Mouse (Mus musculus) T-helper 1 cell (primary cell): Measurements from ENCODE around the gene Arid1a.
"Not testable (repeated sequence)": the region's sequence is repeated elsewhere in the genome, so short reads cannot be mapped to it uniquely, and the experiment has no call there.

Source experiments
- in situ Hi-C: fragments of 300-600 bp; cut with MboI, MseI; formaldehyde crosslinking; loops from one replicate; pipeline ENCODE4 v1.15.1; 2025; ENCODE audit warnings: high pct_unique_total_duplicates

Gene Arid1a

DNA sequence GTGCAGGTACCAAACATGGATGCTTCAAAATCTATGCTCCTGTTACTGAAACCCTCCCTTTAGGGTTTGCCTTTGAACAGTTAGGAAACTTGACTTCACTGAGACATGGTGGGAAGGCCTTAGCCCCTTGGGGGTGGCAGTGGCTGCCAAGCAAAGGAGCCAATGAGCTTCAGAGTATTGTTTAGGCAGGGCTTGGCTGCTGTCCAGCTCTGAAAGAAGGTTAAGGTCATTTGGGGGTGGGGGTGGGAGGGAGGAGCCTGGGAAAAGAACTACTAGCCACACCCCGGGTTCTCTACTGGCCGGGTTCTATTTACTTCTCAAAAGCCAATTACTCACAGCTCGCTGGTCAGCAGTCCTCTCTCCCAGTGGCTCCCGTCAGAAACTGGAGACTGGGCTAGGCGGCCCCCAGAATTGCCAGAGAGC, 81.0 kb downstream of the Arid1a start:
- in situ Hi-C loops = no loop called here

DNA sequence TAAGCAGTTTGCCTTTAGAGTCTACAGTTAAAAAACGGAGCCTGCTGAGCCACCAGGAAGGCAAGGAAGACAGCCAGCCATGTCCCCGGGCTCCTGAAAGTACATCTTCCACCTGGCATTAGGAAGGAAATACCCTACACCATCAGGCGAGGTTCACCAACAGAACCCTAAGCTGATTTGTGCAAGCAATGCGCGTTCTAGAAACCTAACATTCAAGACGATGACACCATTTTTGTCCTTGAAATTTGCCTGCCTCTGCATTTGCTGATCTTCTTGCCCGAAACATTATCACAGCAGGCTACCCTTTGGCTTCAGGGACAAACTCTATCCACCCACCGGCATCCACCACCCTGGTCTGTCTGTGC, 82.3 kb downstream of the Arid1a start:
- in situ Hi-C loops = no loop called here

DNA sequence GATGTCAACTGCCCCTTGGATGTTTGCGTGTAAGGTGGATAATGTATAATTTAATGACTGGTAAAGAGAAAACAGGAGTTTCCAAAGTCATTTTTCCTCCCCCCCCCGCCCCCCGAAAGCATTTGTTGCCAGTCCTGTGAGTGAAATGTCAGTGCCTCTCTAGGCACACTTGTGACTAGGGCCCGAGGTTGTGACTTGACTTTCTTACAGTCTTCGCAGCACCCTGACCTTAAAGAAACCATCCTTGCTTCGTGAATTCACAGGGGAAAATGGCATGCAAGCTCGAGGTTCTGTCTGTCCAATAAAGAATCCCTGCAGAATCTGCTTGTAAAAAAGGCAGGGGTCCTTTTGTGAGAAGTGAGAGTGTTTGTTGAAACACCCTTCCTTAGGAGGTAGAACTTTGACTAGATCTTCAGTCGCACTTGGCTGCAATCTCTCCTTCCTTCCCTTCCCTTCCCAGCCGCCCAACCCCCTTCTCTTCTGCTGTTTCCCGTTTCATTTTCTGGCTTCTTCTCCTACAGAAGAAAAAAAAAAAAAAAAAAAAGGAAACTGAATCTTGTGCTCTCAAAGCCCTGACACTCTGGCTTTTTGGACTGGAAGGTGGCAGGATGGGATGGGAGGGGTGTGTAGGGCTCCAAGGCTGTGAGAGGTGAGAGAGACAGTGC, 82.8 kb downstream of the Arid1a start:
- in situ Hi-C loops = no loop called here

DNA sequence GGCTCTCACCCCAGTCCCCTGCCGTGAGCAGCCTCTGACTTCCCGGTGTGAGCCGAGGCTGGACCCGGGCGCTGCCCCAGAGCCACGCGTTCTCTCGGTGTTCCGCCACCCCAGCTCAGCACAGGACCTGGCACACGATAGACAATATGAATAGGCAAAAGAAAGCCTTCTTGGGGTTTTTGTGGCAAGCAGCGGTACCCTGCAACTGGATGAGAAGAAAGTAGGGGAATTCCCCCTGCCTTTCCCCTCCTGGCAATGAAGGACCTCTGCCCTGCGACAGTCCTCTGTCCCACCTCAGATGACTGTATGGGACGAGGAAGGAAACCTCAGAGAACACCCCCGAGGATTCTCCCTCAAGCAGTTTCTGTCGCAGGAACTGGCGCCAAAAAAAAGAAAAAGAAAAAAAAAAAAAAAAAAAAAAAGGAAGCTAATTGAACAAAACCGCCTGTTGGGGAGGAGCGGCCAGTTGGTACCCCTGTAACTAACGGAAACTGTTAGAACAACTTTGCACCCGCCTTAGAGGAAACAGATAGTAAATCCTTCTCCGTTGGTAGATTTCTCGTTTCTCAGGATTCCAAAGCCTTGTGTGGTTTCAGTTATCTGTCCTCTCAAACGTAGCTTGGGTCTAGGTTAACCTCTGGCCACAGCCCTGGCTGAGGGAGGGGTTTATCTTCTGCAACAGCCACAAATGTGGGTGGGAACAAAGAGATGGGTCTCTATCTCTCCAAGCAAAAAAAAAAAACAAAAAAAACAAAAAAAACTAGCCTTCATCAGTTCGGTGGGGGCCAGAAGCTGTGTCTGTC, 83.5 kb downstream of the Arid1a start:
- in situ Hi-C loops = no loop called here

DNA sequence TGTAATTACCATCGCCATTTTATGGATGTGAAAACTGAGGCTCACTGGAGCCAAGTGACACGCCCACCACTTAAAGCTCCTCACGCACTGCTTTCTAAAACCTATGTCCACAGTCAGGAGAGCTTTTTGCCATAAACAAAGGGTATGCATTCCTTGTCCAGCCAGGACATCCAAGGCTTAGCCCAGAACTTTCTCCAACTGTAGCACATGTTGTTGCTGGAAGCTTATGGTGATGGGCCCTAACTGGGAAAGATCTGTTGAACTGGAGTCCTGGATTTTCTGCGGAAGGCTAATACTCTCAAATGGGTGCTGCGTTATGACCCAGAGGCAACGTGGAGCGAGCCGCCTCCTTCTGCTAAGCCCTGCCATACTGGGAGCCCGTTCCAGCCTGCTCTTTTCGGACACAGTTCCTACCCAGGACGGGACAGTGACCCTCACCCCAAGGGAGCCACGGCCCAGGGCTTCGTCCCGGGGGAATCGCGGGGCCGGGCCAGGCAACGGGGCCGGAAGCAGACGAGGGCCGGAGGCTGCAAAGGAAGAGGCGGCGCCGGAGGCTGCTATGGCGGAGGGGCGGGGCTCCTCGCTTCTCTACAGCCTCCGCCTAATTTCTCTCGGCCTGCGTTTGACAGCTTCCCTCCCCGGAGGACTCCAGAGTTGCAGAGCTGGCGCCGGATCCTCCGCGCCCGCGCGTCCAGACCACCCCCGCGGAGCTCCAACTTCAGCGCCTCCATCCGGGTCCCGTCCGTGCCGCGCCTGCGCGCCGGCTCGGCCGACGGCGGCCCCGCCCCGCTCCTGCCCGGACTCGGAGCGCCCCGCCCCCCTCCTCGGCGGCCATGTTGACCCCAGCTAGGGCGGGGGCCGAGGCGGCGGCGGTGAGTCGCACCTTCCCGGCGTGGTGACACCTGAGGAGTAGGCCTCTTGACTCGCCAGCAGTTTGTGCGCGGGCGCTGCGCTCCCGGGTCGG, 84.4 kb downstream of the Arid1a start, which contains the start of gene Pigv:
Gene Pigv (minus strand): TSS at position 767 of the 964 bp plus-strand sequence.
- in situ Hi-C loops = no loop called here

DNA sequence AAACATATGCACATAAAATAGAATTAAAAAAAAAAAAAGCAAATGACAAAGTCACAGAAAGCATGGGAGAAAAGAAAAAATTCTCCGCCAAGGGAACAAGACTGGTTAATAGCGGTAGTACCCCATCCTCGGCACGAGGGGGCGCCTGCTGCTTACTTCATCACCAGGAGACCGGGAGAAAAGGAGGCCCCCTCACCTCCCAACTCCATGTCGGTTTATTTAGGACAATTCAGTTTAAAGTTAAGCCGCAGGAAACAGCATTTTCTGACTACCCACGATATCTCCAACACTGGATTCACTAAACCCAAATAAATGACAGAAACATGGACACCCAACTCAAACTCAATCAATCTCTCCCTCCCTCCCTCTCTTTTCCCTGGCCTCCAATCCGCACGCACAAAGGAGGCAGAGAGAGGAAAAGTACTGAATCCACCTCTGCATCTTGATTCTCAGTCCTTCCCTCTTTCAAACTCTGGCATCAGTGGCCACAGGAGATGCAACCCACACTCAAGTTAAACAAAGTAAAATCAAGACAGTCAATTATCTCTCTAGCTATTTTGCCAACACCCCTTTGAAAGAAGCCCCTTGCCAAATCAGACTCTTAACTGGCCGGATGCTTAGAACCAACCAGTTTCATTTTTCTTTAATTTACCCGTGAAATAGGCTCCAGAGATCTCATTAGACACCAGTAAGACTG, 85.2 kb downstream of the Arid1a start:
- in situ Hi-C loops = no loop called here

DNA sequence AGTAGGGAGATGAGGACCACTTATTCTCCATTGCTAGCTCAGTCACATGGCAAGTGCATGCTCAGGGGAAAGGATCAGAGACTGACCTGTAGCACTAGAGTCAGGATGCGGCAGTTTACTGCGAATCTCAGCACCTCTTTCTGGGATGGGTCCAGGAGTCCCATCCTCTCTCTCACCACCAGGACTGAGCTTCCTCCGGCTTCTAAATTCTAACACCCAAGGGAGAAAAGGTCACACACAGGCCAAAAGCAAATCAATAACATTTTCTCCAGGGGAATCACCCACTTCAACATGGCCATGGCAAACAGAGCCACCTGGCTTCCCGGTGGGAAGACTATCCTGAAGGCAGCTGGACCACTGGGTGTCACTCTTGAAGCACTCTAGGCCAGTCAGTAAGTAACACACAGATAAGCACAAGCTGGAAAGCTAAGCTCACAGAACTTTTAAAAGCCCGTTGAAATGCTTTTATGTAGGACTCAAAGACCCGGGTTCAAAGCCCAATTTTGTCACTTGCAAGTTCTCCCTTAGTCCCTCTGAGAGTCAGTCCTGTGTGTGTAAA, 86.8 kb downstream of the Arid1a start:
- in situ Hi-C loops = no loop called here

DNA sequence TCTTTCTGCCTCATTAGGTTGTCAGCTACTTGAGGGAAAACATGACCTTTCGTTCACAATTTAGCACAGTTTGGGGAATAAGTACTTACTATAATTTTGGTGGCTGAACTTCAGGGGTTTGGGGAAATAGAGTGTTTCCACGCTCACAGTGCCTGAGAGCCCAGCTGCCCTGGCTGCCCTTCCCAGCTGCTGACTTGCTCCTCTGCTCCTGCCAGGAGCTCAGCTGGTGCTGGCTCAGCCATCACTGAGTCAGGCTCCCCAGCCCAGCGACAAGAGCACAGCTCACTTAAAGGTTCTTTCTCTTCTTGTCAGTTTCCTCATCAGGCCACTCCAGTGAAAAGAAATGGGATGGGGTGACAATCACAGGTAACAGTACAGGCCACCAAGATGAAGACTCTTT, 88.0 kb downstream of the Arid1a start:
- in situ Hi-C loops = no loop called here

DNA sequence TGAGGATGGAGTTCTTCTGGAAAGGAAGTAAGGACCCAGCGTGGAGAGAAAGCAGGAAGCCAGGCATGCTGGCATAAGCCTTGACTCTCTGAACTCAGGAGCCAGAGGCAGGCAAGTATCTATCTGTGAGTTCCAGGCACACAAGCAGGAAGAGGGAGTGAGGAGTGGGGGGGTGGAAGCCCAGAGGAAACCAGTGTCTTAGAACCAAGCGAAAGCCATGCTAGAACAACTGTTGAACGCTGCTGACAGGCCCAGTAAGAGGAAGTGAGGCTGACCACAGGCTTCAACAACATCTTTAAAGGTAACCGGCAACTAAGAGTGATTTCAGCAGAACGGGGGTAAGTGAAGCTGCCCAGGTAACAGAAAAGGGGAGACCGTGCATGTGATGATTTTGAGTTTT, 90.4 kb downstream of the Arid1a start:
- in situ Hi-C loops = no loop called here

DNA sequence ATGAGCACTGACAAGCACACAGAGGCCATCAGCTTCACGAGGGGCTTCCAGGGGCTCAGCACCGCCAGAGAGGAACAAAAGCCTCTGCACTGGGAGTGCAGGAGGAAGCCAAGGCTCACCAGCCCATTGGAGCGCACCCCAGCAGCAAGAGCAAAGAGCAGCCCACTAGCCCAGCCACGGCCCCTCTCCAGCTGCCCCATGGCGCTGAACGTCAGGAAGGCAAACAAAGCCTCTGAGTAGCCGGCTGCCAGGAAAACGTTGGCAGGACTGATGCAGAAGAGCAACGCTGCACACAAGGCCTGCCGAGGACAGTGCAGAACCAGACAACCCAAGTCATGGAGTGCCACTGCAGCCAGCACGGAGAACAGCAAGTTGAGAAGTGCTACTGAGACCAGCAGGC, 91.5 kb downstream of the Arid1a start:
- in situ Hi-C loops = no loop called here

DNA sequence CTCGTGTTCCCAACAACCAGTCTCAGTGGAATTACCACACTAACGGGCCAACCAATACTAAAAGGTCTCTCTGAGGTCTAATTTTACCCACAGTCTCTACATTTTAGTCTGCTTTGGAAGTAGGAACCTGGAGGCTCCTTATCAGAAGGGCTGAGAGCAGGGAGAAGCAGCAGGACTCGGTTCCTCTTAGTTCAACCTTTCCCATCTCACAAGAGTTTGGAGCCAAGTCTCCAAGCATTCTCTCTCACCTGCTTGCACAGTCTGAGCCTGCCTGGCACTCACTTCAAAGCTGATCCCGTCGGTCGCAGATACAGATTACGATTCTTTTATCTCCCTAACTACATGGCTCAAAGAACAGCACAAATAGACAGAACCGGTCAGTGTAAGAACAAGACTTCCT, 93.6 kb downstream of the Arid1a start:
- in situ Hi-C loops = loop anchor here (5.0 kb wide), 1 partner anchor 154 kb away; no protein-coding TSS in a partner anchor

DNA sequence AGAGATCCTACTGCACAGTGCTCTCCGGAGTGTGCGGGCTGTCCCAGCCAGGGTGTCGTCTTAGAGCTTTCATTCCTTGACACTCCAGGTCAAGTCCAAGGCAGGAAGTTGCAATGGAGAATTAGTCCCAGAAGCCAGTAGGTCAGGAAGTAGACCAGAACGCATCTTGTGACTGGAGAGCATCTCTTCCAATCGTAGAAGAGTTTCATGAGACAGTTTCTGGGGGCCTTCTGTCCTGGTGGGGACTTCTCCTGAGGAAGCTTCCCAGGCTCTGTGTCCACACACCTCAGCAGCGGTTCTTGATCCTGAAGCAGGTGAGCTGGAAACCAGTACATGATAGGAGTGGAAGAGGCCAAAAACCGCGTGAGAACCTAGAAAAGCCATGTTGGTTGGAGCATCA, 94.1 kb downstream of the Arid1a start:
- in situ Hi-C loops = loop anchor here (5.0 kb wide), 1 partner anchor 155 kb away; no protein-coding TSS in a partner anchor

DNA sequence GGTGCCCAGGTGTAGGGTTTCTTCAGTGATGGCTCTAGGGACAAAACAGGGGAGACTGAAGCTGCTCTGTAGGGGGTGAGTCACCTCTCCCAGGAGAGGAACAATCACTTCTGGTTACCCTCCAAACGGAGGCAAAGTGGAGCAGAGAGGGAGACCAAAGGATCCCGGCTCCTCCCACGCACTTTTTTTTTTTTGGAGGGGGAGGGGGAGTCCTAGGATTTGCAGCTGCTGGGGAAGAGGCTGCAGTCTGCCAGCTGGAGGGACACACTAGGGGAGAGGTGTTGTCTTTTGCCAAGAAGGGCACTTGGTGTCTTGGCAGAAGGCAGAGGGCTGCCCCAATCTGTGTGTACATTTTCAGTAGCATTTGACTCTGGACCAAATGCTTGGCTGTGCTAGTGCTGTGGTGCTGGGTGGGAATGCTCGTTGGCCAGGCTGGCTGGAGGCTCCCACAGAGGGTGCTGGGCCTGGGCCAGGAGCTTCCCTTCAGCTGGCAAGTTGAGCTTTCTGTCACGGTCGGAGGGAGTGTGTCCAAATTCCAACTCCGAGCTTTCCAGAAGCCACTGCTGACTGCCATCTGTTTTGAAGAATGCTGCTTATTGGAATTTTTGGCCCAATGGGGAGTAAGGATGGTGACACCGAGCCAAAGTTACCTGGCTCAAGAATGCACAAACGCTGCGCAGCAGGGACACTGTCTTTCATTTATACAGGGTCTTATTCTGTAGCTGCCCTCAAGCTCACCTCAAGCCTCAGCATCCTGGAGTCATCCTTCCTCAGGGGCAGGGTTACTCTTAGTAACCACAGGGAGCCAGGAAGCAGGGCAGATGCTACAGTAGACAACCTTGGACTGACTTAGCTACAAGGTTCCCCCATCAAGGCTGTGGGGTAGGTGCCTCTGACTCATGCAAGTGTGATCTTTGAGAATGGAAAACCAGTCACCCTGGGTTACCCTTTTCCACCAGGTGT, 96.1 kb downstream of the Arid1a start:
- in situ Hi-C loops = loop anchor here (5.0 kb wide), 1 partner anchor 157 kb away; no protein-coding TSS in a partner anchor

DNA sequence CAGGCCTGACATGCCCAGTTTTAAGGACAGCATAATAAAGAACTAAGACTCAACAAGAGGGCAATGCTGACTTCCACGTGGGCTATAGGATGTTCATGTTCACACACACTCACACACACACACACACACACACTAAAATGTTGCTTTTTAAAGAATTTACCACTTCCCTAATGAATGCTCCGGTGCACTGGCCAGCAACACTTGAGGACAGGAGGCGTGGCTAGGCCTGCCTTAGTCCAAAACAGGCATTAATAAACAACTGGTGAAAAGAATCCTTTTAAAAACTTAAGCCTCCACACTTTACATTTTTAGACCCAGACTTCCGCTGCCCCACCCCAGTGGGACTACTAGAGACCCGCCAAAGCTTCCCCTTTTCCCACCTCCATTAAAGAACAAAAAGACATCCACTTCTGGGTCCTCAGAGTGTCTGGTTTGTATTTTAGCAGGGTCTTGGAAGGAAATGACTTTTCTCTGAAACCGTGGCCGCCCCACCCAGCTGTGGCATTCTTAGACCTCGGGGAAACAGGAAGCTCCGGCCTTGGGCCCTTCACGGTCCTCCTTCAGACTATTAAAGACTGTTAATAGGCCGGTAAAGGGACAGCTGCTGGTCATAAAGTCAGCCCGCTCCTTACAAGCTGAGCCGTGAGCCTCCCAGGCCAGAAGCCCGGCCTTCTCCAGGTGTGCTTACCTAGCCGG, 96.9 kb downstream of the Arid1a start:
- in situ Hi-C loops = loop anchor here (5.0 kb wide), 1 partner anchor 158 kb away; no protein-coding TSS in a partner anchor

DNA sequence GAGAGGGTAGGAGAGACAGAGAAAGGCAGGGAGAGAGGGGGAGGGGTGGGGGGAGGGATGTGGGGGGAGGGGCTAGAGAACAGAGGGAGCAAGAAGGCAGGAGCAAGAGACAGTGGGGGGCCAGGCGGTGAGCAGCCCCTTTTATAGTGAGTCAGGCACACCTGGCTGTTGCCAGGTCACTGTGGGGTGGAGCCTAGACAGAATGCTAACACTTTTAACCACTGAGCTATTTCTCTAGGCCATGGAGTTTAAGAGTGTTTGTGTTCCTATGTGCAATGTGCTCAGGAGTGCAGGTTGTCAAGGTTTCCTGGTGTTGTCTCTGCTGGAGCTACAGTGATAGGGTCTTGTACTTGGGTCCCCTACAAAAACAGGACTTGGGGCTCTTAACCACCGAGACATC, 97.8 kb downstream of the Arid1a start:
- in situ Hi-C loops = no loop called here

DNA sequence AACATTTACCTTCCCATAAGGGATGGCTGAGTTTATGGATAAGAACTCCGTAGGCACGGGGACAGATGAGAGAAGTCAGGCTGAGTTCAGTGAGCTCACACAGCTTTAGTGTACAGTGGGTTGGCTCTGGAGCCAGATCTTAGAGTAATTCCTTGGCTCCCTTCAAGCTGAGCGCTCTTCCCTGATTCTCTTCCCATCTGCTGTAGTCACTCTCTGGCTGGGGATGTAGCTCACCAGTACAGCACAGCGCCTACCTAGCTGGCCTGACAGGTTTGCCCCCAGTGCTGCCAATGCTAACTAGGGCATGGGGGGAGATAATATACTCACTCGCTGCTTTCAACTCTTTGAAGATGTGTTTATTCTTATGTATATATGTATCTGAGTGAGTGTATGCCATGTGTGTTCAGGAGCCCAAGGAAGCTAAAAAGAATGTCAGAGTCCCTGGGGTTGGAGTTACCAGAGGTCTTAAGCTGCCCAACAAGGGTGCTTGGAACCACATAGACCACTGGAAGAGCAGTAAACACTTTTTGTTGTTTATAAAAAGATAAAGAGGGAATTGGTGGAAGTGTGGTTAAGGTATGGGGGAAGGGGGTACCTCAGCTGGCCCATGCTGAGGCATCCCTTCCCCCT, 98.6 kb downstream of the Arid1a start:
- in situ Hi-C loops = no loop called here

DNA sequence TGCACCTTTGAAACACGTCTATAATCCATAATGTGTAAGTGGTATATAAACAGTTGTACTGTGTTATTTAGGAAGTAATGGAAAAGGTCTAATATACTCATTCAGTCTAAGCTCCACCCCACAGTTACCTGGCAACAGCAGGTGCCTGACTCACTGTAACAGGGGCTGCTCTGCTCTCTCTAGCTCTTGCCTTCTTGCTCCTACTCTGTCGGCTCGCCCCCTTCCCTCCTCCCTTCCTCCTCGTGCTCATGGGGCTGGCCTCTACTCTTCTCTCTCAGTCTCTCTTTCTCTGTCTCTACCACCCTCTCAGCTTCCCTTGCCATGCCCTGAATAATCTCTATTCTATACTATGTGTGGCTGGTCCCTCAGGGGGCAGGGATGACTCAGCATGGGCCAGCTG, 99.6 kb downstream of the Arid1a start:
- in situ Hi-C loops = no loop called here

DNA sequence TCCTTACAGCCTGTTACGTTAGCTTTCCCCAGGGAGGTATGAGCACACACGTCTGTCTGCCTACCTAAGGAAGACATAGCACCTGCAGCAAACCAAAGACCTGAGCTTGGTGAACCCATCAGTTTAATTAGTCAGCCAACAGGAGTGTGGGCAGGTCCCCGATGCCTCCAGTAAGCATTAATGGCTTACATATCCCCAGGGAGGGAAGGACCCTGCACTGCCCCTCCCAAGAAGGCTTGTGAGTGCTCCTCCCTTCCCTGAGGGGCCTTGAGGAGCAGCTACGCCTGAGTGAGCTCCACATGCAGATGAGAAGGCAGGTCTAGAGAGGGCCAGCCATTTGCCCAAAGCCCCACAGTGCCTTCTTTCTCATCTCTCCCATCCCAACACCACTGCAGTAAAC, 100.3 kb downstream of the Arid1a start:
- in situ Hi-C loops = no loop called here

DNA sequence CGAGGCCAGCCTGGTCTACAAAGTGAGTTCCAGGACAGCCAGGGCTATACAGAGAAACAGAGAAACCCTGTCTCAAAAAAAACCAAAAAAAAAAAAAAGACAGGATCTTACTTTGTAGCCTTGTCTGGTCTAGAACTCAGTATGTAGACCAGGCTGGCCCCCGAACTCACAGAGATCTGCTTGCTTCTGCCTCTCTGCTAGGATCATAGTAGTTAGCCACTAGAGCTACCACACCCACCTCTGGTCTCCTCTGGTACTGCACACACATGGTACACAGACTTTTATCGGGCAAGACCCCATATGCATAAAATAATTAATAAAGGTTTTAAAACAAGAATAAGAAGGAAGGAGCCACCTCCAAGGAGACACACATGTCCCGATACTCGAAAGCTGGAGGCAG, 102.5 kb downstream of the Arid1a start:
- in situ Hi-C loops = not testable (repeated sequence)
